Mouse (Mus musculus): ENCODE data around the gene Cd276. TPM values are rescaled to one million over a fixed set of nuclear protein-coding genes. Genes with fewer than 3 reads are reported as not detected.
"Not testable (repeated sequence)": the region's sequence is repeated elsewhere in the genome, so short reads cannot be mapped to it uniquely, and the experiment has no call there.

Cd276 gene
- 1 to 10 TPM; 7.3 to 8.0 TPM for total RNA-seq (2021)
- long read RNA-seq, experiment 1, transcript Cd276-202 (8 exons, 3,603 nt) = major isoform, 9 of 14 reads
- long read RNA-seq, experiment 1, partial matches to known transcripts = 1 of 14 reads
- long read RNA-seq, experiment 1, other reads (novel, unspliced or antisense) = 3 of 14 reads
- long read RNA-seq, experiment 2, transcript Cd276-202 (8 exons, 3,603 nt) = major isoform, 15 of 17 reads
- long read RNA-seq, experiment 2, partial matches to known transcripts = 0 of 17 reads
- long read RNA-seq, experiment 2, other reads (novel, unspliced or antisense) = 2 of 17 reads

GRCm38 (mm10) chr9:58554908-58555684 lies at the start of gene Cd276:
Gene Cd276, minus strand, starts transcription at chr9:58555437.
- H3K4me3 ChIP-seq = peak within 1 kb of the TSS; percentile 94
- intact Hi-C loops (cut with DNase I) = loop anchor here (1.0 to 2.0 kb wide), 2 partner anchors 9 to 28 kb away; partner anchors contain the start of gene Nptn
- H3K27ac ChIP-seq = peak within 1 kb of the TSS; percentile 99
- DNase-seq (ENCODE audit: extremely low spot score in 1 of 2, low spot score in 2 of 2) = peak; percentile 75 to 78
- TF ChIP-seq CTCF (IDR thresholded peaks at IDR 0.05) = no peak; the same call in 1 of the 2 replicates

GRCm38 (mm10) chr9:58595313-58595712 lies 40.1 kb upstream of the Cd276 start:
- no peak for DNase-seq (ENCODE audit: extremely low spot score in 1 of 2, low spot score in 2 of 2)
- H3K27ac ChIP-seq = no peak overlapping the region
- H3K4me3 ChIP-seq = no peak overlapping the region
- TF ChIP-seq CTCF (IDR thresholded peaks at IDR 0.05) = peak; percentile 42
- intact Hi-C loops (cut with DNase I) = no loop called here

- DNase-seq (ENCODE audit: extremely low spot score in 1 of 2, low spot score in 2 of 2) = no peak
- intact Hi-C loops (cut with DNase I) = no loop called here
- TF ChIP-seq CTCF (IDR thresholded peaks at IDR 0.05) = no peak
- Histone ChIP-seq H3K4me3 (no peak overlapping the region), H3K27ac (no peak overlapping the region)
These were observed 33.4 kb upstream of the Cd276 start for GRCm38 (mm10) chr9:58588657-58589056.

GRCm38 (mm10) chr9:58584323-58584722 lies 29.1 kb upstream of the Cd276 start:
- peak overlapping the region; percentile 95 for H3K4me3 ChIP-seq
- no peak for DNase-seq (ENCODE audit: extremely low spot score in 1 of 2, low spot score in 2 of 2)
- H3K27ac ChIP-seq = no peak overlapping the region
- intact Hi-C loops (cut with DNase I) = no loop called here
- no peak for TF ChIP-seq CTCF (IDR thresholded peaks at IDR 0.05)

- Histone ChIP-seq H3K27ac (peak overlapping the region; percentile 99), H3K4me3 (peak overlapping the region; percentile 95)
- no peak for DNase-seq (ENCODE audit: extremely low spot score in 1 of 2, low spot score in 2 of 2)
- TF ChIP-seq CTCF (IDR thresholded peaks at IDR 0.05) = no peak
- intact Hi-C loops (cut with DNase I) = loop anchor here (2.0 kb wide), 1 partner anchor 28 kb away; the partner anchor contains the start of gene Cd276
These were observed 28.0 kb upstream of the Cd276 start for GRCm38 (mm10) chr9:58583267-58583641.

GRCm38 (mm10) chr9:58582581-58583266 lies 27.5 kb upstream of the Cd276 start:
- intact Hi-C loops (cut with DNase I) = loop anchor here (2.0 kb wide), 1 partner anchor 28 kb away; the partner anchor contains the start of gene Cd276
- peak; percentile 62 to 65 for DNase-seq (ENCODE audit: extremely low spot score in 1 of 2, low spot score in 2 of 2)
- no peak for TF ChIP-seq CTCF (IDR thresholded peaks at IDR 0.05)
- Histone ChIP-seq H3K4me3 (peak overlapping the region; percentile 95), H3K27ac (peak overlapping the region; percentile 99)

DNA sequence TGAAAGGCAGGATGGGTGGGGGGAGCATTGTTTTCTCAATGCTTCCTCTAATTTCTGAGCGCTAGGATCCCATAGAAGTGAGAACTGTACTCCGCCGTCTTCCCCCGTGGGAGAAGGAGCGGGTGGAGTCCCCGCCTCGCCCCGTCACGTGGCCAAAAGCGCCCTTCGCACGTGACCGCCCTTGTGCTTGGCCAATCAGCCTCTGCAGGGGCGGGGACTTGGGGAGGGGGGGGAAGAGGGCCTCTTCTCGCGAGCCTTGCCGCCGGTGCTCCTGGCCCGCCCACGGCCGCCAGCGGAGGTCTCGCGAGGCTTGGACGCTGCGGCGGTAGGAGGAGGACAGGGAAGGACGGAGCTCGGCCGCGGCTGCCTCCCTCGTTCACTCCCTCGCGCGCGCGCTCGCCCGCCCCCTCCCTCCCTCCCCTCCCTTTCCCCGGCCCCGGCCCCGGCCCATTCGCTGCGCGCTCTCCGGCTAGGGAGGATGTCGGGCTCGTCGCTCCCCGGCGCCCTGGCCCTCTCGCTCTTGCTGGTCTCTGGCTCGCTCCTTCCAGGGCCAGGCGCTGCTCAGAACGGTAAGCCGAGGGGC lies 26.8 kb upstream of the Cd276 start, which contains the start of gene Nptn:
Gene Nptn (plus strand): TSS at position 283 of the 583 bp plus-strand sequence.
- DNase-seq (ENCODE audit: extremely low spot score in 1 of 2, low spot score in 2 of 2) = peak; percentile 97 to 98
- peak within 1 kb of the TSS; percentile 95 for H3K4me3 ChIP-seq
- intact Hi-C loops (cut with DNase I) = loop anchor here (2.0 kb wide), 1 partner anchor 27 kb away; the partner anchor contains the start of gene Cd276
- no peak; the same call in 1 of the 2 replicates for TF ChIP-seq CTCF (IDR thresholded peaks at IDR 0.05)
- H3K27ac ChIP-seq = peak within 1 kb of the TSS; percentile 99

DNA sequence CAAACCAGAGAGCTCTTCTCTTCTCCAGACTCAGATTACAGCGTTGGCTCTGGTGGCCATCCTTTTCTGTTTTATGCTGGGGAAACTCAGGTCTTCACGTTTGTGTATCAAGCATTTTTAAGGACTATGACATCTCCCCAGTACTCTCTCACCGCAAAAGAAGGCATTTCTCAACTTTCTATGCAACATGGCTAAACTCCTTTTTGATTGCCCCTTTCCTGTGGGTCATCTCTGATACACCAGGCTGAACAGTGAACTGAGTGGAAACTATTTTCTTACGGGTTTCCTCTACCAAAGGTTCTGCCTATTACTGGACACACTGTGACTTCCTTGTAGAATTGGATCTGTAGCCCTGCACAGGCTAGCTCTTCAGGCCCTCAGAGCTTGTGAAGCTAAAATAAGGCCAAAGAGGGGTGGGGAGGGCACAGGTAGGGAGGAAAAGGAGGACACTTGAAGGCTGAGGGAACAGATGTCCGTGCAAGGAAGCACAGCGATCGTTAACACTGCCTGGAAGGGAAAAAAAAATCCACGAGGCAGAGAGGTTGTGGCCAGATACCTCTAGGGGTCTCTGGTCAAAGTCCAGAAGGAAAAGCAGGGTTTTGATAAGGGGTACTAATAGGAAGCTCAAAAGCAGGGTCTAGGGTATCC lies 26.2 kb upstream of the Cd276 start:
- no peak for DNase-seq (ENCODE audit: extremely low spot score in 1 of 2, low spot score in 2 of 2)
- no peak; the same call in 1 of the 2 replicates for TF ChIP-seq CTCF (IDR thresholded peaks at IDR 0.05)
- Histone ChIP-seq H3K27ac (peak overlapping the region; percentile 89), H3K4me3 (peak overlapping the region; percentile 48)
- intact Hi-C loops (cut with DNase I) = no loop called here

- peak; percentile 5; the same call in 1 of the 2 replicates for TF ChIP-seq CTCF (IDR thresholded peaks at IDR 0.05)
- H3K4me3 ChIP-seq; DNase-seq (ENCODE audit: extremely low spot score in 1 of 2, low spot score in 2 of 2); H3K27ac ChIP-seq; intact Hi-C loops (cut with DNase I): not testable (repeated sequence)
These were observed 25.4 kb upstream of the Cd276 start for GRCm38 (mm10) chr9:58580453-58581195.

DNA sequence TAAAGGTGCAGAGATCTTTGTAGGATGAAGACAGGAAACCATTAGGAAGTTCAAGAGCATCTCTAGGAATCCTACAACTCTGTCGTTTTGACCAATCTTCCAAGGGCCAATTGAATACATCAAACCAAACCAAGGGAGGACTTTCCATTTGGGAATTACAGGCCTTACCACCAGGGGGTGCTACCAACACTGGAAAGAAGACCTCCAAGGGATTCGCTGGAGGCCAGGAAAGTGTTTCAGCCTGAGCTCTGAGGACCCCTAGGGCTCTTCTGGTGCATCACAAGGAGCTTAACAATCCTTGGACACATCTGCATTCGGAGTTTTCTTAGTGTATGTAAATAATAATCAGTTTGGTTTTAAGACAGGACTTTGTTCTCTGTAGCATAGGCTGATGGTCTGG lies 23.4 kb upstream of the Cd276 start:
- Histone ChIP-seq H3K27ac (no peak overlapping the region), H3K4me3 (no peak overlapping the region)
- peak; percentile 99 for TF ChIP-seq CTCF (IDR thresholded peaks at IDR 0.05)
- intact Hi-C loops (cut with DNase I) = loop anchor here (1.0 to 5.0 kb wide), 3 partner anchors 37 to 294 kb away; no protein-coding TSS in a partner anchor
- peak; percentile 81 to 88 for DNase-seq (ENCODE audit: extremely low spot score in 1 of 2, low spot score in 2 of 2)

Data from left cerebral cortex, adult 2 months (tissue).